Mouse (Mus musculus) stomach, embryonic 16.5 days (tissue): Measurements from ENCODE around the gene Ttc26. TPM values are rescaled to one million over a fixed set of nuclear protein-coding genes. Genes with fewer than 3 reads are reported as not detected.

Source experiments
- ATAC-seq: fragments of 200-750 bp; cut with Nextera tagmentation; 2 replicates; pipeline ENCODE4 v1.8.0; 2017; ENCODE audit warnings: moderate number of reproducible peaks, moderate TSS enrichment; ENCODE audit not compliant: insufficient read depth, low FRiP score
- H3K27ac ChIP-seq: fragments of 300-500 bp; sonication (generic); 2 replicates; pipeline ENCODE4 v1.5.1; 2014; ENCODE audit warnings: low read length
- H3K27me3 ChIP-seq: fragments of 300-500 bp; sonication (generic); 2 replicates; pipeline ENCODE4 v1.6.1; 2014; ENCODE audit warnings: low read length, control low read depth, mixed read lengths; ENCODE audit not compliant: control insufficient read depth, insufficient read depth
- H3K36me3 ChIP-seq: fragments of 300-500 bp; sonication (generic); 2 replicates; pipeline ENCODE4 v1.6.1; 2014; ENCODE audit warnings: low read length; ENCODE audit not compliant: control insufficient read depth, insufficient read depth
- H3K4me1 ChIP-seq: fragments of 300-500 bp; sonication (generic); 2 replicates; pipeline ENCODE4 v1.6.1; 2014; ENCODE audit warnings: low read length, control low read depth, mixed read lengths; ENCODE audit not compliant: control insufficient read depth, insufficient read depth
- H3K4me2 ChIP-seq: fragments of 300-500 bp; sonication (generic); 2 replicates; pipeline ENCODE4 v1.6.1; 2014; ENCODE audit warnings: low read depth, low read length, mixed read lengths
- H3K4me3 ChIP-seq: fragments of 300-500 bp; sonication (generic); replicated peaks from 2 replicates; pipeline ENCODE4 v1.5.1; 2014; ENCODE audit warnings: mild to moderate bottlenecking, low read length
- H3K9ac ChIP-seq: fragments of 300-500 bp; sonication (generic); 2 replicates; pipeline ENCODE4 v1.6.1; 2014; ENCODE audit warnings: low read length
- H3K9me3 ChIP-seq: fragments of 300-500 bp; sonication (generic); replicated peaks from 2 replicates; pipeline ENCODE4 v1.6.1; 2016; ENCODE audit warnings: low read length, control low read depth; ENCODE audit not compliant: control insufficient read depth
- WGBS: fragments of 180-500 bp; shearing (Covaris S2); extraction: QIAGEN DNeasy Blood & Tissue Kit; methylation state at CpG from one replicate; pipeline ENCODE4 v1.1.7; 2014; 5-methylcytosine and 5-hydroxymethylcytosine counted together
- polyA plus RNA-seq: library from polyadenylated mRNA; unstranded; fragments of >200 nt; fragmentation: Nextera tagmentation; extraction: Ambion mirVana; gene quantifications from 2 replicates; pipeline ENCODE4 v1.2.1, GENCODE M21; 2015

Ttc26 gene
- polyA plus RNA-seq: 4.6 and 5.6 TPM in 2 replicates

DNA sequence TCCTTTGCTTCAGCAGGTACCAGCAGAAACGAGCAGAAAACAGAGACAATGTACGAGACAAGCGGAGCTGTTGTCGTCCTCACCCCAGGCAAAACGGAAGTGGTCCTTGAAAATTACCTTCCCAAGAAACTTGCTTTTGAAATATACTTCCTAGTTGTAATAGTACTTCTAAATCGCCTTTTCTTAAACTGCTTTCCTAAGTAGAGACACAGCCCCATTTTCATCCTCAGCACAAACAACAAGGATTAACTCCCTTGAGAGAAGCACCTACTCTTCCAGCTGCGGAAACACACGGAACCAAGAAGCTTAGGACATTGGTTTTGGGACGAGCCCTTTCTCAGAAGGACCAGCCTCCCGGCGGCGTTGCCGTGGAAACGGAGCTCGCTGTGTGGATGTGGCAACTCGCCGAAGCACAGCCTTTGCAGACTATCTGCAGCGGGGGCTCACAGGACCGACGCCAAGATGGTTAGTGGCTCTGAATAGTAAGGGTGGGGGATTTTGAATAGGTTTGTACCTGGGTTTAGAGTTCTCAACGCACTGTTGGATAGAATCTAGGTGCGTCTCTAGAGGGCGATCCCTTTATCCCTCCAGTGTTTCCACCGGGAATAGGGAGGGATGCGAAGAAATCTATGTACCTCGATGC is at the start of gene Ttc26:
Gene Ttc26 (plus strand): TSS at position 341 of the 643 bp plus-strand sequence.
- Histone ChIP-seq H3K27ac (peak within 1 kb of the TSS; percentile 62), H3K9ac (peak within 1 kb of the TSS; percentile 78), H3K36me3 (no peaks in the 10 kb centered on the region), H3K27me3 (no peaks in the 10 kb centered on the region), H3K4me3 (peak within 1 kb of the TSS; percentile 81), H3K4me2 (peak within 1 kb of the TSS; percentile 88), H3K9me3 (no peaks in the 10 kb centered on the region), H3K4me1 (peaks cover 5% of the 10 kb centered on the region; the same call in 1 of the 2 replicates)
- peak; percentile 89 for ATAC-seq
- under 1% methylated on average over 26 of the region's 26 CpGs for WGBS

- peak; percentile 56; the same call in 1 of the 2 replicates for ATAC-seq
- Histone ChIP-seq H3K27ac (0 out of 2 replicates have a peak overlapping the region, but pooled peaks have one; percentile 10), H3K36me3 (no peaks in the 10 kb centered on the region), H3K4me3 (no peak overlapping the region), H3K9me3 (no peaks in the 10 kb centered on the region), H3K9ac (no peak overlapping the region), H3K4me2 (no peak overlapping the region), H3K27me3 (no peaks in the 10 kb centered on the region), H3K4me1 (no peaks in the 10 kb centered on the region)
- WGBS: 55% methylated on average over 6 of the region's 6 CpGs
Observed at GRCm38 (mm10) chr6:38335264-38335663, 46.0 kb upstream of the Ttc26 start.

GRCm38 (mm10) chr6:38337166-38337705 is 44.0 kb upstream of the Ttc26 start:
- no peak for ATAC-seq
- Histone ChIP-seq H3K4me1 (peaks cover 6% of the 10 kb centered on the region), H3K27me3 (no peaks in the 10 kb centered on the region), H3K36me3 (no peaks in the 10 kb centered on the region), H3K9ac (no peak overlapping the region), H3K4me2 (no peak overlapping the region), H3K27ac (no peak overlapping the region), H3K4me3 (no peak overlapping the region), H3K9me3 (no peaks in the 10 kb centered on the region)
- WGBS: 90% methylated on average over 4 of the region's 4 CpGs

DNA sequence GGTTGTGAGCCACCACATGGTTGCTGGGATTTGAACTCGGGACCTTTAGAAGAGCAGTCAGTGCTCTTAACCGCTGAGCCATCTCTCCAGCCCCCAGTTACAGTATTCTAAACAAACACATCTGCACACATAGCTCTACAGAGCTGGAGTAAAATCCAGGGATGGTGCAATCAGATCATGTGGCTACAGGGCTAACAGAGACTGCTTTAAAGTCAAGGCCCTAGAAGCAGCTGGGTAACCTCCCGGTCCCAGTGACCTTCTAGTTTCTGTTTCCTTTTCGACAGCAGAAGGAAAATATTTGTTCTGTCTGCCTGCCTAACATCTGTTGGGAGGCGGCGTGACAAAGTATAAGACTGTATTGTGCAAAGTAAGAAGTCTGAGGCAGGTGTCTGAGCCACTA is 43.3 kb upstream of the Ttc26 start:
- 56% methylated on average over 6 of the region's 6 CpGs for WGBS

DNA sequence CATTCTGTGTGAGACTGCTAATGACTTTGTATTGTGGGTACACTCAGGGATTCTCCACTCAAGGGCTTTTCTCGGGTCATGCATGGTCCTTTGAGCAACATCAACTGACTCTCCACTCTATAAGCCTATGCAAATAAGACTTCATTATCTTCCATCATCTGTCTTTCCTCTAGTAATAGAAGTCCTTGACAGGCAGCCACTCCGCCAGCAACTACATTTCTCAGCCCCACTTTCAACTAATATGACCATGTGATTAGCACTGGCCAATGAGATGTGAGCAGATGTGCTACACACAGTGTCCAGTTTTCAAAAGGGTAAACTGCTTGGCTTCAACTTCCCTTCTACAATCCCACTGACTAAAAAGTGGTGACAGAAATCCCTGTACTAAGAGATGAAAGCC is 42.2 kb upstream of the Ttc26 start:
- Histone ChIP-seq H3K9ac (no peak overlapping the region), H3K36me3 (no peaks in the 10 kb centered on the region), H3K4me2 (no peak overlapping the region), H3K27ac (no peak overlapping the region), H3K9me3 (no peaks in the 10 kb centered on the region), H3K4me3 (no peak overlapping the region), H3K27me3 (no peaks in the 10 kb centered on the region), H3K4me1 (peaks cover 14% of the 10 kb centered on the region)
- WGBS: 54% methylated on average over 2 of the region's 2 CpGs
- ATAC-seq: no peak

More for the DNA sequence above, 43.3 kb upstream of the Ttc26 start:
- no peak overlapping the region for H3K9ac ChIP-seq
- H3K36me3 ChIP-seq: no peaks in the 10 kb centered on the region
- H3K4me3 ChIP-seq: no peak overlapping the region
- H3K27ac ChIP-seq: no peak overlapping the region
- no peak overlapping the region for H3K4me2 ChIP-seq
- H3K4me1 ChIP-seq: peaks cover 9% of the 10 kb centered on the region
- no peaks in the 10 kb centered on the region for H3K9me3 ChIP-seq
- no peaks in the 10 kb centered on the region for H3K27me3 ChIP-seq
- ATAC-seq: peak; percentile 46; the same call in 1 of the 2 replicates

DNA sequence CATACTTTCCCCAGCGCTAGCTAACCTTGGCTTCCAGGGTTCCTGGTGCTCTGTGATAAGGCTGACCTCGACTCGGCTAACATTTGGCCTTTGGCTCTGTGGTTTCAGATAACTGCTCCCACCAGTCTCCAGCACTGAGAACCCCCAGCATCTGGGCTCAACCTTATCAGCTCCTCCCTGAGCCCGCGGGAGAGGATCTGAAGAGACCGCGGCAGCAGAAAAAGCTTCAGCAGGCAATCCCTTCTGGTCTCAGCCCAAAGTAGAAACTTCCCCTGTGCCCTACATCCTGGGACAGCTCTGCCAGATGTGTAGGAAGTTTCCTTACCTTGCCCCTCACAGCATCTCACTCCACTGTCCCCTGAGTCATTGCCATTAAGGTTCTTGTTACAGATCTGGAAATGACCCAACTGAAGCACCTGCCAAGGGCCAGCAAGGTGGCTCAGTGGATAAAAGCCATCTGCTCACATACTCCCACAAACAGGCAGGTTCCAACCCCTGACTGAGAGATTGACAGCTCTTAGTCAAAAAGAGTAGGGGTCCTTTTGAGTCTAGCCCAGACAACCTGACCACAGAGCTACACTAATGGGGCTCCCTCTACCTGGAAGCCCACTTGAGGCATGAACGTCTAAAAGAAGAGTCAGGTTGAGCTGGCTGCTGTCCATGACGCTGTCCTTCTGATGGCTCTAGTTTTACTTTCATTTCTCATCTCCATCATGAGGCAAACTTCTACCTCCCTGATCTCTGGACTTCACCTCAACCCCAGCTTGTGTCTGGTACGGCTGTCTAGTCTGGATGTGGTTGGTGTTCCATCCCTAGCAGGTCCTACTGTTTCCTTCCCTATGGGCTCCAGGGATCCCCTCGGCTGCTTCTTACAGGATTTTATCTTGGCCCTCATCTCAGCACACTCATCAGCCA is 39.3 kb upstream of the Ttc26 start:
- WGBS: 30% methylated on average over 11 of the region's 11 CpGs
- Histone ChIP-seq H3K9me3 (no peaks in the 10 kb centered on the region), H3K9ac (peak overlapping the region; percentile 11; the same call in 1 of the 2 replicates), H3K27ac (peak overlapping the region; percentile 10), H3K4me2 (peak overlapping the region; percentile 24; the same call in 1 of the 2 replicates), H3K4me1 (peaks cover 14% of the 10 kb centered on the region), H3K36me3 (no peaks in the 10 kb centered on the region), H3K4me3 (0 out of 2 replicates have a peak overlapping the region, but pooled peaks have one; percentile 3), H3K27me3 (no peaks in the 10 kb centered on the region)
- 0 out of 2 replicates have a peak, but pooled peaks have one; percentile 48 for ATAC-seq

GRCm38 (mm10) chr6:38342666-38342992 is 38.6 kb upstream of the Ttc26 start:
- no peak for ATAC-seq
- WGBS: 53% methylated on average over 8 of the region's 8 CpGs
- Histone ChIP-seq H3K9ac (no peak overlapping the region), H3K4me2 (peak overlapping the region; percentile 24; the same call in 1 of the 2 replicates), H3K4me1 (peaks cover 14% of the 10 kb centered on the region), H3K4me3 (no peak overlapping the region), H3K27ac (no peak overlapping the region; the same call in 1 of the 2 replicates), H3K36me3 (no peaks in the 10 kb centered on the region), H3K27me3 (no peaks in the 10 kb centered on the region), H3K9me3 (no peaks in the 10 kb centered on the region)

DNA sequence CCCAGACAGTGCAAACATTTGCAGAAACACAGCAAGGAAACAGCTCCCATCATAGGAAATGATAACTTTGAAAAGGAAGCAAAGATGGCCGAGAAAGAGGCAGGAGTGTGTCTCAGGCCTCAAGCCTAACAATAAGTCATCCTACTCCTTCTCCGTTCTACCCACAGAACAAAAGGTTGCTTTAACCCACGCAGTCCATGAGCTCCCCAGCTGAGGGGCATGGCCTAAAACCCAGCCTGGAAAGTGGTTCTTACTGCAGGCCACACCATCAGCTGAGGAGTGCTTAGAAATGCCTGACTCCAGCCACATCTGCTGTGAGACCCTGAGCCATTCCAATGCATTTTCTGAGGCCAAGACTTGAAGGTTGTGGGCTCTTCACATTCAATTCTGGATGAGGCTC is 37.7 kb upstream of the Ttc26 start:
- Histone ChIP-seq H3K27me3 (no peaks in the 10 kb centered on the region), H3K4me3 (no peak overlapping the region), H3K4me1 (peaks cover 14% of the 10 kb centered on the region), H3K36me3 (no peaks in the 10 kb centered on the region), H3K9ac (no peak overlapping the region), H3K9me3 (no peaks in the 10 kb centered on the region), H3K4me2 (no peak overlapping the region), H3K27ac (no peak overlapping the region)
- ATAC-seq: no peak
- 61% methylated on average over 3 of the region's 3 CpGs for WGBS
